Mouse (Mus musculus) limb, embryonic 13.5 days (tissue): Measurements from ENCODE around the gene Qpctl. TPM values are rescaled to one million over a fixed set of nuclear protein-coding genes. Genes with fewer than 3 reads are reported as not detected.

Experiments used
- ATAC-seq: fragments of 200-750 bp; cut with Nextera tagmentation; 2 replicates; pipeline ENCODE4 v1.8.0; 2017; ENCODE audit warnings: low read depth, moderate number of reproducible peaks, moderate TSS enrichment; ENCODE audit not compliant: low FRiP score
- H3K27ac ChIP-seq: fragments of 300-500 bp; sonication (generic); 2 replicates; pipeline ENCODE4 v1.5.1; 2015; ENCODE audit warnings: inconsistent platforms, mild to moderate bottlenecking, moderate library complexity
- H3K27me3 ChIP-seq: fragments of 300-500 bp; sonication (generic); 2 replicates; pipeline ENCODE4 v1.6.1; 2015; ENCODE audit warnings: mild to moderate bottlenecking, inconsistent platforms
- H3K36me3 ChIP-seq: fragments of 300-500 bp; sonication (generic); 2 replicates; pipeline ENCODE4 v1.6.1; 2015; ENCODE audit warnings: inconsistent platforms, mild to moderate bottlenecking, moderate library complexity
- H3K4me1 ChIP-seq: fragments of 300-500 bp; sonication (generic); 2 replicates; pipeline ENCODE4 v1.6.1; 2015; ENCODE audit warnings: inconsistent platforms
- H3K4me2 ChIP-seq: fragments of 300-500 bp; sonication (generic); replicated peaks from 2 replicates; pipeline ENCODE4 v1.6.1; 2015; ENCODE audit warnings: inconsistent platforms, mild to moderate bottlenecking, moderate library complexity
- H3K4me3 ChIP-seq: fragments of 300-500 bp; sonication (generic); 2 replicates; pipeline ENCODE4 v1.5.1; 2015; ENCODE audit warnings: moderate library complexity, mild to moderate bottlenecking, inconsistent platforms
- H3K9ac ChIP-seq: fragments of 300-500 bp; sonication (generic); 2 replicates; pipeline ENCODE4 v1.6.1; 2015; ENCODE audit warnings: mild to moderate bottlenecking, inconsistent platforms
- H3K9me3 ChIP-seq: fragments of 300-500 bp; sonication (generic); 2 replicates; pipeline ENCODE4 v1.6.1; 2016; ENCODE audit warnings: inconsistent platforms
- WGBS: fragments of 180-500 bp; shearing (Covaris S2); methylation state at CpG from one replicate; pipeline ENCODE4 v1.1.7; 2015; 5-methylcytosine and 5-hydroxymethylcytosine counted together
- polyA plus RNA-seq: library from polyadenylated mRNA; unstranded; fragments of >200 nt; fragmentation: Nextera tagmentation; extraction: Ambion mirVana; gene quantifications from 2 replicates; pipeline ENCODE4 v1.2.1, GENCODE M21; 2015

Qpctl gene
- polyA plus RNA-seq: 17.1 and 18.1 TPM in 2 replicates

- Histone ChIP-seq H3K4me3 (peak within 1 kb of the TSS; percentile 81), H3K9me3 (no peaks in the 10 kb centered on the region), H3K27ac (peak within 1 kb of the TSS; percentile 67; the same call in 1 of the 2 replicates), H3K9ac (peak within 1 kb of the TSS; percentile 86), H3K4me1 (peaks cover 29% of the 10 kb centered on the region), H3K4me2 (peak within 1 kb of the TSS; percentile 83), H3K27me3 (no peaks in the 10 kb centered on the region), H3K36me3 (peaks cover 38% of the 10 kb centered on the region)
- under 1% methylated on average over 43 of the region's 43 CpGs for WGBS
- peak; percentile 96 for ATAC-seq
These were observed at the start of gene Qpctl for GRCm38 (mm10) chr7:19148875-19149541. TSS of gene Qpctl (minus strand) at chr7:19149291.

DNA sequence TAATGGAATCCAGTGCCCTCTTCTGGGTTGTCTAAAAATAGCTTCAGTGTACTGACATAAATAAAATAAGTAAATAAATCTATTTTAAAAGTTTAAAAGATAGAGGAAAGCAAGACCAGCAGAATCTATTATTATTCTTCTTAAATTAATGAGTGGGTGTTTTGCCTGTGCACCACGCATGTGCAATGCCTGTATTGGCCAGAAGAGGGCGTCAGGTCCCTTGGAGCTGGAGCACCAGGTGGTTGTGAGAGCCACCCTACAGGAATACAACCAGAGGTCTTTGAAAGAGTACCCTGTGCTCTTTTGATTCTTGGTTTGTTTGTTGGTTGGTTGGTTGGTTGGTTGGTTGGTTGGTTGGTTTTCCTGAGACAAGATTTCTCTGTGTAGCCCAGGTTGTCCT, 48.9 kb upstream of the Qpctl start:
- no peak overlapping the region for H3K4me3 ChIP-seq
- H3K9ac ChIP-seq: no peak overlapping the region
- no peak overlapping the region for H3K4me2 ChIP-seq
- H3K9me3 ChIP-seq: peaks cover 6% of the 10 kb centered on the region; the same call in 1 of the 2 replicates
- no peak for ATAC-seq
- no peak overlapping the region for H3K27ac ChIP-seq
- peaks cover 83% of the 10 kb centered on the region for H3K36me3 ChIP-seq
- H3K27me3 ChIP-seq: no peaks in the 10 kb centered on the region
- 41% methylated on average over 2 of the region's 2 CpGs for WGBS
- no peaks in the 10 kb centered on the region for H3K4me1 ChIP-seq

GRCm38 (mm10) chr7:19196676-19197075, 47.6 kb upstream of the Qpctl start:
- no peak overlapping the region for H3K4me2 ChIP-seq
- H3K9ac ChIP-seq: no peak overlapping the region
- 68% methylated on average over 6 of the region's 6 CpGs for WGBS
- no peaks in the 10 kb centered on the region for H3K4me1 ChIP-seq
- no peaks in the 10 kb centered on the region for H3K27me3 ChIP-seq
- H3K27ac ChIP-seq: no peak overlapping the region
- ATAC-seq: no peak
- H3K36me3 ChIP-seq: peaks cover 82% of the 10 kb centered on the region
- H3K9me3 ChIP-seq: peaks cover 6% of the 10 kb centered on the region; the same call in 1 of the 2 replicates
- H3K4me3 ChIP-seq: no peak overlapping the region

DNA sequence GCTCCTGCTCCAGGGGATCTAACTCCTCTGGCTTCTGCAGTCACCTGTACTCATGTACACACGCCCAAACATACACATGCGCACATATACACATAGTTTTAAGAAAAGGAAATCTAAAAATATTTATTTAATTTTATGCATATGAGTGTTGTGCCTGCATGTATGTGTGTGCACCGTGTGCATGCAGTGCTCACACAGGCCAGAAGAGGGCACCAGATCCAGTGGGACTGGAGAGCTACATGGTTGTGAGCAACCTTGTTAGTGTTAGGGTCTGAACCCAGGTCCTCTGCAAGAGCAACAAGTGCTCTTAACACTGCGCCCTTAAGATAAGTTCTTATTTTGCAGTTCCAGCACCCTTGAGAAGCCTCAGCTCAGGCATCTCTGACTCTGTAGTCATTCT, 45.6 kb upstream of the Qpctl start:
- Histone ChIP-seq H3K27me3 (no peaks in the 10 kb centered on the region), H3K27ac (no peak overlapping the region), H3K9me3 (peaks cover 6% of the 10 kb centered on the region; the same call in 1 of the 2 replicates), H3K9ac (no peak overlapping the region), H3K4me1 (no peaks in the 10 kb centered on the region), H3K4me2 (no peak overlapping the region), H3K4me3 (no peak overlapping the region), H3K36me3 (peaks cover 84% of the 10 kb centered on the region)
- no peak for ATAC-seq
- WGBS: 97% methylated on average over 4 of the region's 4 CpGs

- Histone ChIP-seq H3K9ac (no peak overlapping the region), H3K4me3 (no peak overlapping the region), H3K9me3 (no peaks in the 10 kb centered on the region), H3K27ac (no peak overlapping the region), H3K36me3 (peaks cover 38% of the 10 kb centered on the region), H3K4me2 (no peak overlapping the region), H3K27me3 (peaks cover 15% of the 10 kb centered on the region), H3K4me1 (peaks cover 27% of the 10 kb centered on the region)
- ATAC-seq: no peak
- WGBS: 66% methylated on average over 6 of the region's 6 CpGs
These were observed 35.7 kb upstream of the Qpctl start for GRCm38 (mm10) chr7:19184758-19185157.

DNA sequence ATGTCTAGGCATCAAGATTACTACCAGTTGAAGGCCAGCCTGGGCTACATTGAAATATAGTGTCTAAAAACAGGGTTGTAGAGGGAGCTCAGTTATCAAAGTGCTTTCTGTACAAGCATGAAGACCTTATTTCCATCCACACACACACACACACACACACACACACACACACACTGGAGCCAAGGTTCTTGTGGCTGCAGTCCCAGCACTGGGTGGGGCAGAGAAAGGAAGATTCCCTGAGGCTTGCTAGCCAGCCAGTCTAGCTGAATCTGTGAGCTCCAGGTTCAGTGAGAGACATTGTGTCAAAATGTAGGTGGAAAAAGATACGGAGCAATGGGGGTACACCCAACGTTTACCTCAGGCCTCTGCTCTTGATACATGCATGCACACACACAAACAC, 35.2 kb upstream of the Qpctl start:
- Histone ChIP-seq H3K27ac (no peak overlapping the region), H3K9me3 (no peaks in the 10 kb centered on the region), H3K27me3 (peaks cover 20% of the 10 kb centered on the region), H3K4me3 (no peak overlapping the region), H3K4me2 (no peak overlapping the region), H3K36me3 (peaks cover 36% of the 10 kb centered on the region), H3K4me1 (peaks cover 32% of the 10 kb centered on the region), H3K9ac (no peak overlapping the region)
- no peak for ATAC-seq
- 93% methylated on average over 2 of the region's 2 CpGs for WGBS

DNA sequence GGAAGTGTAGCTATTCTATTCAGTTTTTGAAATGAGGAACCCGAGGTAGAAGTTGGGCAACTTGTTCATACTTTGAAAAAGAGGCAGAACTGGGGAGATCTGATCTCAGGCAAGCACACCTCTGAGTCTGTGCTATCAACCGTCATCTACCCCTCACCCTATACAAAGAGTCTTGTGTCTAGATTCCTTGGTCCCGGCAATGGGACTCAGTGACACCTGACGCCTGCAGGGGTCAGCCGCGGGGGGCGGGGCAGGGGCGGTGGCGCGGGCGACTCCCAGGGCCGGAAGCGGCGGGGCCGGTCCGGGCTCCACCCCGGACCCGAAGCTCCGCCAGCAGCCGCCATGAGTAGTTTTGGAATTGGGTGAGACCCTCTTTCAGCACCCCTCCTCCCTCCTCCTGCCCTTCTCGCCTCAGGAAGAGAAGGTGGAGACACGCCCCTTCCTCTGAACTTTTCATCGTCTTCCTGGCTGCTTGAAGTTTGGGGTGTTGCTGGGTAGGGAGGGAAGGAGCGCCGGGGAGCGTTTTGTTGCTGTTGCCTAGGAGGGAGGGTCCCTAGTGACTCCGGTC, 31.9 kb upstream of the Qpctl start:
- Histone ChIP-seq H3K9ac (peak overlapping the region; percentile 59), H3K4me1 (peaks cover 43% of the 10 kb centered on the region), H3K27me3 (peaks cover 53% of the 10 kb centered on the region), H3K4me3 (peak overlapping the region; percentile 65), H3K9me3 (peaks cover 7% of the 10 kb centered on the region), H3K27ac (no peak overlapping the region), H3K36me3 (peaks cover 11% of the 10 kb centered on the region; the same call in 1 of the 2 replicates), H3K4me2 (peak overlapping the region; percentile 72)
- WGBS: 2% methylated on average over 26 of the region's 27 CpGs
- ATAC-seq: peak; percentile 54; the same call in 1 of the 2 replicates

DNA sequence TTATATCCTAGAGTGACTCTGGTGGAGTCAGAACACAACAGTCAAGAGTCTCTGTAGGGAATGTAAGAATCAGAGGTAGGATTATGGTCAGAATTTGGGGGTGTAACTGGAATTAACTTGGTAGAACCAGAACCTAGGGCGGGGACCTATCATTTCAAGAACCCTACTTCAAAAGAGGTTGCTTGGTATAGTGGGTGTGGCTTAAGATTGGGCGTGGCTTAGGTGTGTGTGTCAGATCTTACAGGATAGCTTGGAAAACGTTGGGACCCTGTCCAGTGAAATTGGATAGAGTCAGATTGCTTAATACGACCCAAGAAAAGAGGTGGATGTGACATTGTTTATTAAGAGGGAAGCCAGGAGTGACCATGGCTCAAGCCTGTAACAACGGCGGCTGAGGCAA, 30.8 kb upstream of the Qpctl start:
- H3K4me1 ChIP-seq: peaks cover 36% of the 10 kb centered on the region
- peak overlapping the region; percentile 36; the same call in 1 of the 2 replicates for H3K4me3 ChIP-seq
- H3K9ac ChIP-seq: no peak overlapping the region
- H3K4me2 ChIP-seq: peak overlapping the region; percentile 59
- no peak overlapping the region for H3K27ac ChIP-seq
- ATAC-seq: no peak
- H3K27me3 ChIP-seq: peaks cover 62% of the 10 kb centered on the region
- peaks cover 7% of the 10 kb centered on the region for H3K9me3 ChIP-seq
- 39% methylated on average over 6 of the region's 6 CpGs for WGBS
- H3K36me3 ChIP-seq: peaks cover 9% of the 10 kb centered on the region; the same call in 1 of the 2 replicates

- Histone ChIP-seq H3K27me3 (peaks cover 68% of the 10 kb centered on the region), H3K4me2 (peak overlapping the region; percentile 59), H3K9ac (0 out of 2 replicates have a peak overlapping the region, but pooled peaks have one; percentile 25), H3K36me3 (peaks cover 9% of the 10 kb centered on the region; the same call in 1 of the 2 replicates), H3K4me3 (peak overlapping the region; percentile 36), H3K4me1 (peaks cover 29% of the 10 kb centered on the region), H3K9me3 (peaks cover 7% of the 10 kb centered on the region), H3K27ac (no peak overlapping the region)
- WGBS: under 1% methylated on average over 30 of the region's 32 CpGs
- no peak for ATAC-seq
These were observed 30.1 kb upstream of the Qpctl start for GRCm38 (mm10) chr7:19179173-19179572.

DNA sequence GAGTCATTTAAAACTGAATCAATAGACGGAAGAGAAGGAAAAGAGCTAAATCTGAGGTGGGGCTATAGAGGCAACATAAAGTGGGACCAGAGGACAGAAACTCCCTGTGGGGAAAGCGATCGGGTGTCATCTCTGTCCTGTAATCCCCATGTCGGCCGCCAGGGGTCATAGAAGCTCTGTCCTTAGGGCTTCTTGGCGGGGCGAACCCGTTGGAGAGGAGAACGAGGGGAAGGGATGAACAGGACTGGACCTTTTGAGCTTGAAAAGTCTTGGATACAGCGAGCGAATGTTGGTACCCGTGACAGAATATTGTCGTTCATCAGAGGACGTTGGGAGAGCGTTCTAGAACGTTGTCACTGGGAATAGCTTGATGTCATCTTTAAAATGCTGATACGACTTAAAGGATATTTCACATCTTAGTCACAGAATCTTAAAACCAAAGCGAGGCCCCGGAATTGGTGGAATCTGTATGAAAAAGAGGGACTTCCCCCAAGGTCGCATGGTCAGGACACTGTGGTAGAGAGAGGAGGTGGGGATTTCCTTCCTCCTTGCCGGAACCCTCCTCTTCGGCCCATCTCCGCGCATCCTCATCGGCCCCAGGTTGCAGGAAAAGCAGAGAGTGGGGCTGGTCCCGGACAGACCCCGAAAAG, 29.5 kb upstream of the Qpctl start:
- peaks cover 3% of the 10 kb centered on the region; the same call in 1 of the 2 replicates for H3K36me3 ChIP-seq
- H3K9ac ChIP-seq: no peak overlapping the region
- H3K9me3 ChIP-seq: peaks cover 7% of the 10 kb centered on the region
- H3K4me1 ChIP-seq: peaks cover 29% of the 10 kb centered on the region
- no peak for ATAC-seq
- peaks cover 74% of the 10 kb centered on the region for H3K27me3 ChIP-seq
- H3K4me3 ChIP-seq: peak overlapping the region; percentile 36
- no peak overlapping the region for H3K27ac ChIP-seq
- WGBS: 6% methylated on average over 27 of the region's 27 CpGs
- peak overlapping the region; percentile 59 for H3K4me2 ChIP-seq

- no peak for ATAC-seq
- H3K4me2 ChIP-seq: peak overlapping the region; percentile 59; the same call in 1 of the 2 replicates
- WGBS: 11% methylated on average over 18 of the region's 18 CpGs
- peaks cover 78% of the 10 kb centered on the region for H3K27me3 ChIP-seq
- H3K36me3 ChIP-seq: no peaks in the 10 kb centered on the region
- 0 out of 2 replicates have a peak overlapping the region, but pooled peaks have one; percentile 36 for H3K4me3 ChIP-seq
- H3K9me3 ChIP-seq: peaks cover 7% of the 10 kb centered on the region
- H3K4me1 ChIP-seq: peaks cover 29% of the 10 kb centered on the region
- H3K27ac ChIP-seq: no peak overlapping the region
- no peak overlapping the region for H3K9ac ChIP-seq
These were observed 28.9 kb upstream of the Qpctl start for GRCm38 (mm10) chr7:19178035-19178434.

DNA sequence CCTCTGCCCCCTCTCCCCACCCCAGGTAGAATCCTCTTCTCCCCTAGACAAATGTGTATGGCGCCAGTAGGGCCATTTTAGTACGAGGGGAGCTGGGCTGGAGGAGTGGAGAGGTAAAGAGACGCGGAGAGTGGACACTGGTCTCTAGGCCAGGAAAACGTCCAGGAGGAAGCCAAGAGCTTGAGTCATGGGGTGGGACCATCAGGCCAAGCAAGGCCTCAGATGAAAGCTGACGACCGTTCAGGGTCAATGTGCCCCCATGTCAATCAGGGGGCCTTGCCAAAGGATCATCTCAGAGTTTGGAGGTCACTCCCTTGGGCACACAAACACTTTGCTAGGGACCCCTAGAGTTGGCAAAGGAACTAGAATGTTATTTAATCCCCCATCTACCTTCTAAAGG, 28.1 kb upstream of the Qpctl start:
- H3K27me3 ChIP-seq: peaks cover 78% of the 10 kb centered on the region
- WGBS: 72% methylated on average over 7 of the region's 7 CpGs
- peaks cover 32% of the 10 kb centered on the region for H3K4me1 ChIP-seq
- ATAC-seq: no peak
- H3K4me2 ChIP-seq: no peak overlapping the region
- H3K4me3 ChIP-seq: 0 out of 2 replicates have a peak overlapping the region, but pooled peaks have one; percentile 37
- no peaks in the 10 kb centered on the region for H3K36me3 ChIP-seq
- H3K27ac ChIP-seq: no peak overlapping the region
- no peak overlapping the region for H3K9ac ChIP-seq
- peaks cover 7% of the 10 kb centered on the region for H3K9me3 ChIP-seq
